Mouse (Mus musculus) hindbrain, embryonic 15.5 days (tissue): Measurements from ENCODE around the gene Lhx3. TPM values are rescaled to one million over a fixed set of nuclear protein-coding genes. Genes with fewer than 3 reads are reported as not detected.
A peak's percentile ranks its signal among the peaks of the same experiment; 100 is the strongest.

Experiments used
- ATAC-seq: fragments of 200-750 bp; cut with Nextera tagmentation; 2 replicates; pipeline ENCODE4 v1.8.0; 2017; ENCODE audit warnings: low read depth, moderate number of reproducible peaks, moderate TSS enrichment; ENCODE audit not compliant: low FRiP score
- H3K27ac ChIP-seq: fragments of 300-500 bp; sonication (generic); replicated peaks from 2 replicates; pipeline ENCODE4 v1.5.1; 2015; ENCODE audit warnings: mild to moderate bottlenecking, inconsistent platforms
- H3K27me3 ChIP-seq: fragments of 300-500 bp; sonication (generic); 2 replicates; pipeline ENCODE4 v1.6.1; 2015; ENCODE audit warnings: control low read depth, inconsistent platforms
- H3K36me3 ChIP-seq: fragments of 300-500 bp; sonication (generic); 2 replicates; pipeline ENCODE4 v1.6.1; 2015; ENCODE audit warnings: control low read depth, inconsistent platforms
- H3K4me1 ChIP-seq: fragments of 300-500 bp; sonication (generic); replicated peaks from 2 replicates; pipeline ENCODE4 v1.6.1; 2015; ENCODE audit warnings: control low read depth, inconsistent platforms
- H3K4me2 ChIP-seq: fragments of 300-500 bp; sonication (generic); 2 replicates; pipeline ENCODE4 v1.6.1; 2015; ENCODE audit warnings: moderate library complexity, mild to moderate bottlenecking, inconsistent platforms
- H3K4me3 ChIP-seq: fragments of 300-500 bp; sonication (generic); 2 replicates; pipeline ENCODE4 v1.5.1; 2015; ENCODE audit warnings: mild to moderate bottlenecking, inconsistent platforms
- H3K9ac ChIP-seq: fragments of 300-500 bp; sonication (generic); 2 replicates; pipeline ENCODE4 v1.6.1; 2015; ENCODE audit warnings: inconsistent platforms
- H3K9me3 ChIP-seq: fragments of 300-500 bp; sonication (generic); 2 replicates; pipeline ENCODE4 v1.6.1; 2016; ENCODE audit warnings: control low read depth, inconsistent platforms
- WGBS: fragments of 180-500 bp; shearing (Covaris S2); methylation state at CpG from one replicate; pipeline ENCODE4 v1.1.7; 2015; 5-methylcytosine and 5-hydroxymethylcytosine counted together
- polyA plus RNA-seq: library from polyadenylated mRNA; unstranded; fragments of >200 nt; fragmentation: Nextera tagmentation; extraction: Ambion mirVana; gene quantifications from 2 replicates; pipeline ENCODE4 v1.2.1, GENCODE M21; 2015

Lhx3 gene
- polyA plus RNA-seq, 1 experiment from 2014 or later = 4.2 TPM

DNA sequence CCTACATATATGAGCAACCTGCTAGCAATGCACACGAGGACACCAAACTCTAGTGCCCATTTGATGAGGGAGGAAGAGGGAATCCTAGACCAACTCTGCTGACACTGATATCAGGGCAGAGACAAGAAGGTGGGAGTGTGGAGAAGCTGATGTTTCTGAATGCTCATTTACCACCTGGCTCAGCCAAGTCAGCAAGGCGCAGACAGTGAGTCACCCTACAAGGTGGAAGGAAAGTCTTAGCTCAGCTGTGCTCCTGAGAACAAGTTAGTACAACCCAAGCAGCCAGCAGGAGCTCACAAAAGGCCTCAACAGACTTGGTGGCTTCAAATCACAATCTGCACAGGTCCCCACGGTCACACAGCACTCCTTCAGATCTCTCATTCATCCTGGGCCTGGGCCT is 23.3 kb upstream of the Lhx3 start:
- Histone ChIP-seq H3K4me3 (no peak overlapping the region), H3K4me2 (no peak overlapping the region), H3K27me3 (no peaks in the 10 kb centered on the region), H3K4me1 (peaks cover 19% of the 10 kb centered on the region), H3K36me3 (no peaks in the 10 kb centered on the region; the same call in 1 of the 2 replicates), H3K9ac (no peak overlapping the region), H3K27ac (no peak overlapping the region), H3K9me3 (no peaks in the 10 kb centered on the region)
- WGBS = 82% methylated on average over 3 of the region's 3 CpGs
- ATAC-seq = no peak

- H3K4me1 ChIP-seq = 0 out of 2 replicates have a peak, but pooled peaks cover 8% of the 10 kb centered on the region
- no peaks in the 10 kb centered on the region for H3K27me3 ChIP-seq
- H3K36me3 ChIP-seq = no peaks in the 10 kb centered on the region; the same call in 1 of the 2 replicates
- no peak for ATAC-seq
- H3K27ac ChIP-seq = no peak overlapping the region
- H3K4me3 ChIP-seq = no peak overlapping the region
- no peak overlapping the region for H3K4me2 ChIP-seq
- 73% methylated on average over 4 of the region's 4 CpGs for WGBS
- no peaks in the 10 kb centered on the region for H3K9me3 ChIP-seq
- no peak overlapping the region for H3K9ac ChIP-seq
Observed at GRCm38 (mm10) chr2:26230253-26230652, 22.2 kb upstream of the Lhx3 start.

GRCm38 (mm10) chr2:26227788-26228187 is 19.7 kb upstream of the Lhx3 start:
- Histone ChIP-seq H3K9me3 (no peaks in the 10 kb centered on the region), H3K4me3 (no peak overlapping the region), H3K27ac (no peak overlapping the region), H3K36me3 (peaks cover 7% of the 10 kb centered on the region), H3K4me2 (no peak overlapping the region), H3K4me1 (no peaks in the 10 kb centered on the region), H3K9ac (no peak overlapping the region), H3K27me3 (no peaks in the 10 kb centered on the region)
- ATAC-seq = peak; percentile 82; the same call in 1 of the 2 replicates
- WGBS = 57% methylated on average over 1 of the region's 1 CpGs

DNA sequence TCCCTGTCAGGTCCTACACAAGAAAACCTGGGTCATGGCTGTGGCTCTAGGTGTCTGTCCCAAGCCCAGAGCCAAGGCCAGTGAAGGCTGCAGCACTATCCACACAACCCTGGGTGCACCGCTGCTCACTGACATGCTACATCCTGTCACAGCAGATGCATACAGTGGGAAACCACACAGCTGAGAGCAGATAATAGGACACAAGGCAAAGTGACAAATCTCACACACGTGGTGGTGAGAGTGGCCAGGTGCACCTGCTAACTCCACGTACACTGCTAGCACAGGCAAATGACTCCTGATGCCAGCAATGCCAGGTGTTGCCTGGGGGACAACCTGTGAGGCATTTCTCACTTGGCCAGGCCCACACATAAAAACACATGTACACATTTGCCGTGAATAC is 17.2 kb upstream of the Lhx3 start:
- Histone ChIP-seq H3K9ac (no peak overlapping the region), H3K4me2 (no peak overlapping the region), H3K36me3 (peaks cover 27% of the 10 kb centered on the region), H3K27ac (no peak overlapping the region), H3K9me3 (no peaks in the 10 kb centered on the region), H3K4me1 (no peaks in the 10 kb centered on the region), H3K27me3 (no peaks in the 10 kb centered on the region), H3K4me3 (no peak overlapping the region)
- ATAC-seq = no peak
- 84% methylated on average over 4 of the region's 4 CpGs for WGBS

DNA sequence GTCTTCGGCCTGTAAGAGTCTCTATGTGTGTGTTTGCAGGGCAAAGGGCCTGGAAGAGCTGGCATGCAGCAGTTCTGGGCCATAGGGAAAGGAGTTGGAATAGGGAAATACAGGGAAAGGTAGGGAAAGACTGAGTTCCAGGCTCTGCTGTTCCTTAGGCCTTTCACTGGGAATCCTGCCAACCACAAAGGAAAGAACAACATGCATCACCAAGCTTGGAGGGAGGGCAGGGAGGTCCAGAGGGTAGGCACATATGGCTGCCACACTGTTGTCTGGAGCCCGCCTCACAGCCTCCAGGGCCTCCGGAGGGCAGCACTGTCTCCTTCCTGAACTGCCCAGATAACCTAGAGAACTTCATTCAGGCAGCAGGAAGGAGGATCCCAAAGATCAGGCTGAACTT is 15.9 kb upstream of the Lhx3 start:
- H3K27ac ChIP-seq = no peak overlapping the region
- no peaks in the 10 kb centered on the region for H3K9me3 ChIP-seq
- no peak overlapping the region for H3K4me2 ChIP-seq
- H3K36me3 ChIP-seq = peaks cover 40% of the 10 kb centered on the region
- H3K4me1 ChIP-seq = no peaks in the 10 kb centered on the region
- H3K4me3 ChIP-seq = no peak overlapping the region
- no peaks in the 10 kb centered on the region for H3K27me3 ChIP-seq
- no peak for ATAC-seq
- no peak overlapping the region for H3K9ac ChIP-seq
- 79% methylated on average over 3 of the region's 3 CpGs for WGBS

- H3K4me2 ChIP-seq = no peak overlapping the region
- H3K4me3 ChIP-seq = no peak overlapping the region
- 0 out of 2 replicates have a peak, but pooled peaks cover 3% of the 10 kb centered on the region for H3K4me1 ChIP-seq
- H3K27me3 ChIP-seq = peaks cover 4% of the 10 kb centered on the region; the same call in 1 of the 2 replicates
- WGBS = 19% methylated on average over 3 of the region's 3 CpGs
- H3K27ac ChIP-seq = no peak overlapping the region
- H3K9ac ChIP-seq = no peak overlapping the region
- 0 out of 2 replicates have a peak, but pooled peaks have one; percentile 27 for ATAC-seq
- H3K36me3 ChIP-seq = peaks cover 42% of the 10 kb centered on the region
- no peaks in the 10 kb centered on the region for H3K9me3 ChIP-seq
Observed at GRCm38 (mm10) chr2:26214526-26214925, 6.4 kb upstream of the Lhx3 start.

DNA sequence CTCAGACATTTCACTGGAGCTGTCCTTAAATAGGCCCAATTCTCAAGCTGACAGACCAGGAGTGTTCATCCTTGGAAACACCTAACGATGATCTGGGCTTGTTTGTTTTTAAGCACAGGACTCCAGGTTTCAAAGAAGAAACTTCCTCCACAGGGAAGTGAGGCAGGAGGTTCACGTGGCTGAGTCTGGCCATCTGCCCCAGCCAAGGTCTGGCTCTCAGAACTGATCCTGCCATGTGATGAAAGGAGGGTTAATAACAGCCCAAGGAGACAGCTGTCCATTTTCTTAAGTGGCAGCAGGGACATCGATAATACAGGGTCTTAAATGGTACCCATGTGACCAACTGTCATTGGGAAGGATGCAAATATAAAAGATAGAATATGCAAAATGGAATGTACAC is 1.5 kb upstream of the Lhx3 start:
- Histone ChIP-seq H3K4me3 (no peak overlapping the region), H3K4me2 (no peak overlapping the region), H3K9ac (no peak overlapping the region), H3K36me3 (peaks cover 25% of the 10 kb centered on the region), H3K27me3 (peaks cover 43% of the 10 kb centered on the region), H3K27ac (no peak overlapping the region), H3K4me1 (peaks cover 13% of the 10 kb centered on the region), H3K9me3 (no peaks in the 10 kb centered on the region)
- ATAC-seq = no peak
- WGBS = 58% methylated on average over 3 of the region's 3 CpGs

DNA sequence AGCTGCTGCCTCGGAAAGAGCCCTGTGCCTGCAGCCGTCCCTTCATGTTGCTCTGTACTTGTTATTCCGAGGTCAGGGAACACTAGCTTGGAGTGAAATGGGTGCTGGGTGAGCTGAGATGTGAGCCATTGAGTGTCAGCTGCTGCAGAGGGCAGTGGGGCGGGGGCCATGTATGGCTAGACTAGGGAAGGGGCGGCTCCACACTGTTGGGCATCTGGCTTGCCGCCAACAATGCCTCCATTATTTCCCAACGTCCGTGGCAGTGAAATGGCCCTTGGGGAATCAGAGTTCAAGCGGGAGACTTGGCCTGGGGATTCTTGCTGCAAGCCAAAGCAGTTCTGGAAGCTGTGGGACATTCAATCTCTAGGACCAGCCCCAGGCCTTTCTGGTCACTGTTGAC is 530 bp downstream of the Lhx3 start:
- H3K9me3 ChIP-seq = no peaks in the 10 kb centered on the region
- 8% methylated on average over 9 of the region's 9 CpGs for WGBS
- H3K4me2 ChIP-seq = no peak overlapping the region
- H3K4me3 ChIP-seq = no peak overlapping the region
- H3K36me3 ChIP-seq = peaks cover 20% of the 10 kb centered on the region
- peaks cover 16% of the 10 kb centered on the region for H3K4me1 ChIP-seq
- ATAC-seq = peak; percentile 28
- H3K27ac ChIP-seq = no peak overlapping the region
- no peak overlapping the region for H3K9ac ChIP-seq
- peaks cover 63% of the 10 kb centered on the region for H3K27me3 ChIP-seq

DNA sequence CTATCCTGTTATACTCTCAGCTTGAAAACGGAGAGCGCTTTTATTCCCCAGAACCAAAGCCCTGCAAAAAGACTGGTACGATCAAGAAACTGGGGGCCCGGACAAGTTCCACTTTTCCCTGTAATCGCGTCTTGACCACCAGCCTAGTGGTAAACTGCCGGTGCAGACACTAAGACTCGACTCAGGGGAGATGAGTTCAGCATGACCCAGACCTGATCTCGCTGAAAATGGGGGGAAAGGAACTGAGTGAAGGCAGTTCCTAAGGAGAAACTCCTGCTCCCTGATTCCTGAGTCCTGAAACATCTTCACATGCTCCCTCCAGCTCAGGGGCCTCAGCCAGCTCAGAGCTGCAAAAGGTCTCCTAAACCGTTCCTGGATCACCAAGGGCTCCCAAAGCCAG is 2.3 kb downstream of the Lhx3 start:
- Histone ChIP-seq H3K4me3 (no peak overlapping the region), H3K9me3 (no peaks in the 10 kb centered on the region), H3K4me2 (no peak overlapping the region), H3K27ac (no peak overlapping the region), H3K36me3 (peaks cover 9% of the 10 kb centered on the region), H3K9ac (no peak overlapping the region), H3K27me3 (peaks cover 81% of the 10 kb centered on the region), H3K4me1 (peaks cover 24% of the 10 kb centered on the region)
- WGBS = 11% methylated on average over 10 of the region's 10 CpGs
- ATAC-seq = no peak

- Histone ChIP-seq H3K27me3 (peaks cover 83% of the 10 kb centered on the region), H3K9me3 (no peaks in the 10 kb centered on the region), H3K4me1 (peaks cover 24% of the 10 kb centered on the region), H3K4me2 (no peak overlapping the region), H3K27ac (no peak overlapping the region), H3K4me3 (no peak overlapping the region), H3K9ac (no peak overlapping the region), H3K36me3 (peaks cover 3% of the 10 kb centered on the region)
- no peak for ATAC-seq
- WGBS = 4% methylated on average over 16 of the region's 16 CpGs
Observed at GRCm38 (mm10) chr2:26205126-26205525, 3.0 kb downstream of the Lhx3 start.

DNA sequence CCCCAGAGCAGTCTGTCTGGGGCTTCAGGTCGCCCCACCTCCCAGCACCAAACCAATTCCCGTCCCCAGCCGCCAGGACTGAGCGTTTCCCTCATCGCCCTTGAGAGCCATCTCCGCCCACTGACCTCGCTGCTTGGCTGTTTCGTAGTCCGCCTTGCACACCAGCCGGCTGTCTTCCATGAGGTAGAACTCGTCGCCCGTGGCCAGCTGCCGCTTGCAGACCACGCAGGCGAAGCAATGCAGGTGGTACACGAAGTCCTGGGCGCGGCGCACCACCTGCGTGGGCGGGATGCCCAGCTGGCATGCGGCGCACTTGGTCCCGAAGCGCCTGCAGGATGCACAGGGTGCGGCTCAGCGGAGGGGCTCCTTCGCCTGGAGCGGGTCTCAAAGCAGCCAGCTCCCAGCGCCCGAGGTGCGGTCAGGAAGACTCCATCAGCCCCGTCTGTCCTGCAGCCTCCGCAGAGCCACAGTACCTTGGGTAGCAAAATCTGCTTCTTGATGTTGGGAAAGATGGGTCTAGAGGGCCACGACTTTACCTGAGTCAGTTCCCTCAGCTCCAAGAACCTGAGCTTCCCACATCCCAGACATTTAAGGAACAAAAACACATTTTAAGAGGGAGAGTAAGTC is 5.1 kb downstream of the Lhx3 start:
- 1% methylated on average over 36 of the region's 36 CpGs for WGBS
- Histone ChIP-seq H3K36me3 (no peaks in the 10 kb centered on the region), H3K4me2 (peak overlapping the region; percentile 47), H3K27ac (no peak overlapping the region), H3K4me3 (peak overlapping the region; percentile 18), H3K9me3 (no peaks in the 10 kb centered on the region), H3K9ac (no peak overlapping the region), H3K27me3 (peaks cover 93% of the 10 kb centered on the region), H3K4me1 (peaks cover 31% of the 10 kb centered on the region)
- ATAC-seq = no peak

GRCm38 (mm10) chr2:26201926-26202848 is 5.9 kb downstream of the Lhx3 start:
- Histone ChIP-seq H3K36me3 (no peaks in the 10 kb centered on the region), H3K27ac (no peak overlapping the region), H3K27me3 (peaks cover 93% of the 10 kb centered on the region), H3K9me3 (no peaks in the 10 kb centered on the region), H3K4me1 (peaks cover 27% of the 10 kb centered on the region), H3K4me3 (peak overlapping the region; percentile 18), H3K9ac (no peak overlapping the region), H3K4me2 (peak overlapping the region; percentile 47)
- ATAC-seq = no peak
- under 1% methylated on average over 69 of the region's 77 CpGs for WGBS
